Mouse (Mus musculus): ENCODE measurements around the gene Cnot1.

DNA sequence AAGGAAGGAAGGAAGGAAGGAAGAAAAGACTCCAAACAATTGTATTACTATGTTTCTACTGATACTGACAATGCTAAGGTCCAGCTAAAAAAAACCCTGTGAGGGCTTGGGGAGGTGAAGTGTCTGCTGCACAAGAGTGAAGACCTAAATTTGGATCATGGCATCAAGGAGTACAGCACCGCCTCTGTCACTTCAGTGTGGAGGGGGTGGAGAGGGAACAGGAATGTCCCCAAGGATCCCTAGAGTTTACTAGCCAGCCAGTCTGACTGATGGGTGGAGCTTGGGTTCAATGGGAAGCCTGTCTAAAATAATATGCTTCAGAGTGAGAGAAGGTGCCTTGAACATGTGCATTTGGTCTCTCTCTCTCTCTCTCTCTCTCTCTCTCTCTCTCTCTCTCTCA, 10.9 kb upstream of the Cnot1 start:
- TF ChIP-seq CEBPB (IDR thresholded peaks at IDR 0.05; ENCODE audit: low read depth): no peak
- TF ChIP-seq USF1 (IDR thresholded peaks at IDR 0.05; ENCODE audit: low read depth): no peak
- no peak for TF ChIP-seq CTCF (IDR thresholded peaks at IDR 0.05; ENCODE audit: control insufficient read depth, insufficient read depth, insufficient read length)
